Mouse (Mus musculus): ENCODE measurements around the gene Tgm6.

DNA sequence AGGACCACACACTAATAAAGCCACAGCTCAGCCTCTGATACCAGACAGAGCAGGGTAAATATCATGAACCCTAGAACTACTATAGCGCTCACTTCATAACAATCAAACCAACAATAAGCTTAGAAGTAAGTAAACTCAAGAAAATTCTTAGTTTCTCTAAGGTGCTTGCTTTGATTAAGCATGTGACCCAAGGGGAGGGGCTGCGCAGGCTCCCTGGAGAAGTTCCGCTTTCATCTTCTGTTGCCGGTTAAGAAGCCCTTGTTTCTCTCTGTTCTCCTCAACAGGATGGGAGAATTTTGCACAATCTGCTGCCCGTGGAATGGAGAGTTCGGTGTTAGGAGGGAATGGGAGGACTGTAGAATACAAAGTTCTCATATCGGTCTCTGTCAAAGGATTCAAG, 6.4 kb downstream of the Tgm6 start:
- no peak for TF ChIP-seq CTCF (IDR thresholded peaks at IDR 0.05; ENCODE audit: low read depth, low read length)
- TF ChIP-seq GATA1 (IDR thresholded peaks at IDR 0.05; ENCODE audit: borderline replicate concordance, low read length): no peak
- no peak for TF ChIP-seq TAL1 (conservative IDR thresholded peaks at IDR 0.05; ENCODE audit: low read depth, low read length)
- TF ChIP-seq POLR2AphosphoS5 (IDR thresholded peaks at IDR 0.05; ENCODE audit: insufficient replicate concordance, low read depth, low read length): no peak

Data from G1E (cell line).